Mouse (Mus musculus): Measurements from ENCODE around the gene 0610030E20Rik. TPM values are rescaled to one million over a fixed set of nuclear protein-coding genes. Genes with fewer than 3 reads are reported as not detected.

Gene 0610030E20Rik
- polyA plus RNA-seq, 1 experiment from 2014 or later = 16.8 TPM

DNA sequence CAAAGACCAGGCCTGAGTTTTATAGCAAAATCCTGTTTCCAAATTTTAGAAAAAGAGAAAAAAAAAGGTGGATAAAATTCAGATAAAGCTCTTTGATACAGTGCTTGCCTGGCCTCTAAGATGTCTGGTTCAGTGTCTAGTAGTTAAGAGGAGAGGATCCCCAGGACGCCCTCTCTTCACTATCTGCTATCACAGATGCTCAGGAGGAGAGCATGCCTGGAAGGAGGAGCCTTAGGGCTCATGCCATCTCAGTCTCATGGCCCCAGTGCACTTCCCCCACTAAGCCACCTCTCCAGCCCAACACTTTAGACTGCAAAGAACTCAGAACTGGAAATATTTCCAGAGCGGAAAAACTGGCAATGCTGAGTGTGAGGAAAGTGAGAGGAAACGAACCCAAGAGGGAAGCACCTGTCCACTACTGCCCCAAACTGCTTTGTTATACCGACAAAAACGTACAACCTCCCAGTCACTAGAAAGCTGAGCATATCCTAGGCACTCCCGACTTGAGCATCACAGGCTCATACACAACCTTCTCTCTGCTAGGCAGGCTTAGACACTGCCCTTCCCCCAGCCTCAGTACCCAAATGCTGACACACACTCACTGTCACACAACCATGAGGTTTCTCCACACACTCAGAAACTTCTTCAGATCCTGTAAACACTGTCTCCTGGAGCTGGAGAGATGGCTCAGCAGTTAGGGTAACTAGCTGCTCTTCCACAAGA, 23.2 kb upstream of the 0610030E20Rik start:
- H3K4me1 ChIP-seq = peaks cover 3% of the 10 kb centered on the region; the same call in 1 of the 2 replicates
- H3K36me3 ChIP-seq = peaks cover 100% of the 10 kb centered on the region
- H3K4me2 ChIP-seq = no peak overlapping the region
- 78% methylated on average over 6 of the region's 6 CpGs for WGBS
- H3K27me3 ChIP-seq (replicated peaks) = no peaks in the 10 kb centered on the region
- H3K4me3 ChIP-seq = no peak overlapping the region
- H3K9me3 ChIP-seq = no peaks in the 10 kb centered on the region
- no peak for ATAC-seq (ENCODE audit: extremely low read depth, insufficient number of reproducible peaks, low FRiP score, low TSS enrichment)
- H3K9ac ChIP-seq = no peak overlapping the region
- no peak overlapping the region for H3K27ac ChIP-seq (replicated peaks)

DNA sequence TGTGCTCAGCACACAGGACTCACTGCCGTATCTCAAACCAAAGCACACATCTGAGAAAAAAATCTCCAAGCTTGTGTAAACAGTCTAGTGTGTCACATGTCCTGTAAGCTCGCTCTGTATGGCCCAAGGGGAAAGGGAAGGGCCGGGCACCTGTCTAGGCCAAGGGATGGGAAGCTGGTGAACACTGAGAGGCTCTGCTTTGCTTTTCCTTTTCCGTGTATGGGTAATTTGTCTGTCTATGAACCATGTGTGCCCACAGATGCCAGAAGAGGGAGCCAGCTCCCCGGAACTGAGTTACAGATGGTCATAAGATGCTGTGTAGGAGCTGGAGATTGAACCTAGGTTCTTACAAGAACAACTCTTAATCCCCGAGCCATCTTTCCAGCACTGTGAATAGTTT, 20.8 kb upstream of the 0610030E20Rik start:
- no peaks in the 10 kb centered on the region for H3K4me1 ChIP-seq
- H3K27ac ChIP-seq (replicated peaks) = no peak overlapping the region
- H3K27me3 ChIP-seq (replicated peaks) = no peaks in the 10 kb centered on the region
- H3K36me3 ChIP-seq = peaks cover 98% of the 10 kb centered on the region
- H3K9ac ChIP-seq = no peak overlapping the region
- ATAC-seq (ENCODE audit: extremely low read depth, insufficient number of reproducible peaks, low FRiP score, low TSS enrichment) = no peak
- H3K4me3 ChIP-seq = no peak overlapping the region
- no peak overlapping the region for H3K4me2 ChIP-seq
- WGBS = 68% methylated on average over 6 of the region's 6 CpGs
- H3K9me3 ChIP-seq = no peaks in the 10 kb centered on the region

DNA sequence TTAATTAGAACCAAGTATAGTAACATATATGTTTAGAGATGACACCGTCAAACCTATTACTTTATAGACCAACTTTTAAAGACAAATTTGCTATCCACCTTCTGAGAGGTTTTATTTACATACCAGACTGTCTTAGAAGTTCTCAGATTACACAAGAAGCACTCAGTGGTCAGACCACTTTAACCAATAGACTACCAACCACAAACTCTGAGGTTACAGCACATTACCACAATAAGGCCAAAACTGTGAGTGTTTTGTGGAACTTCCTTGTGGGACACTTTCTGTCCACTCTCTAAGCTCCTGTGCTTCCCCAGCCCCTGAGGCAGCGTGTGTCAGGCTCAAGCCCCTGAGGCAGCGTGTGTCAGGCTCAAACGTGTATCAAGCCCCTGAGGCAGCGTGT, 18.1 kb upstream of the 0610030E20Rik start:
- 92% methylated on average over 5 of the region's 5 CpGs for WGBS
- Histone ChIP-seq H3K9me3 (no peaks in the 10 kb centered on the region), H3K4me2 (no peak overlapping the region), H3K4me1 (peaks cover 19% of the 10 kb centered on the region), H3K27me3 (replicated peaks) (no peaks in the 10 kb centered on the region), H3K36me3 (peaks cover 98% of the 10 kb centered on the region), H3K9ac (no peak overlapping the region), H3K27ac (replicated peaks) (no peak overlapping the region), H3K4me3 (no peak overlapping the region)
- no peak for ATAC-seq (ENCODE audit: extremely low read depth, insufficient number of reproducible peaks, low FRiP score, low TSS enrichment)

DNA sequence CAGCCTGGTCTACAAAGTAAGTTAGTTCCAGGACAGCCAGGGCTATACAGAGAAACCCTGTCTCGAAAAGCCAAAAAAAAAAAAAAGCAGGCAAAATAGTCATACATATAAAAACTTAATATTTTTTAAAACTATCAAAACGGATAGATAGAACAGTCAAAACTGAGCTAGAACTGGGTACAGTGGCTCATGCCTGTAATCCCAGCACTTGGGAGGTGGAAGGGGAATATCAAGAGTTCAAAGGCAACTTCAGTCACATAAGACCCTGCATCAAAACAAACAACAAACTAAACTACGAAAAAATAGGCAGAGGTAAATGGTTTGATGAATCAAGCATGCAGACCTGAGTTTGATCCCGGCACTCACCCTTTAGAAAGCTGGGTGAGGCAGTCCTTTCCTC, 17.0 kb upstream of the 0610030E20Rik start:
- WGBS = 88% methylated on average over 4 of the region's 4 CpGs
- no peaks in the 10 kb centered on the region for H3K9me3 ChIP-seq
- H3K4me2 ChIP-seq = no peak overlapping the region
- no peak overlapping the region for H3K27ac ChIP-seq (replicated peaks)
- peaks cover 20% of the 10 kb centered on the region for H3K4me1 ChIP-seq
- no peaks in the 10 kb centered on the region for H3K27me3 ChIP-seq (replicated peaks)
- no peak for ATAC-seq (ENCODE audit: extremely low read depth, insufficient number of reproducible peaks, low FRiP score, low TSS enrichment)
- H3K36me3 ChIP-seq = peaks cover 98% of the 10 kb centered on the region
- H3K9ac ChIP-seq = no peak overlapping the region
- no peak overlapping the region for H3K4me3 ChIP-seq

DNA sequence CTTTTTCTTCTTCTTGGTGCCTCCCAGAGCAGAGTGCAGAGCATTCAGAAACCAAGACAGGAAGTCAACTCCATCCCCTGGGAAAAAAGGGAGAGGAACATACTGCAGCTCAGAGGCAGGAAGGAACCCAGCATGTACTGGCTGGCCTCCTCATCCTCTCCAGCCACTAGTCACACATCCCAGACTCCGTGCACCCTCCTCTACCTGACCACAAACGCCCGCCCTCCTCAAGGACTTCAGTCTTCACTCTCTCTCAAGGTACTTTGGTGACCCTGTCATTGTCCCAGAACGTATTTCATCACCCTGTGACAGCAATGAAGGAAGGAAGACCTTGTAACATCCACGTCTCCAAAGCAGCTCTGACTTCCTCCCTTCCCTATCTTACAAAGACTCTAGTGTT, 14.0 kb upstream of the 0610030E20Rik start:
- Histone ChIP-seq H3K27me3 (replicated peaks) (no peaks in the 10 kb centered on the region), H3K4me3 (no peak overlapping the region), H3K4me1 (peaks cover 20% of the 10 kb centered on the region), H3K9me3 (no peaks in the 10 kb centered on the region), H3K4me2 (no peak overlapping the region), H3K36me3 (peaks cover 98% of the 10 kb centered on the region), H3K9ac (0 out of 2 replicates have a peak overlapping the region, but pooled peaks have one; percentile 24), H3K27ac (replicated peaks) (peak overlapping the region; percentile 73)
- 34% methylated on average over 5 of the region's 5 CpGs for WGBS
- ATAC-seq (ENCODE audit: extremely low read depth, insufficient number of reproducible peaks, low FRiP score, low TSS enrichment) = no peak

DNA sequence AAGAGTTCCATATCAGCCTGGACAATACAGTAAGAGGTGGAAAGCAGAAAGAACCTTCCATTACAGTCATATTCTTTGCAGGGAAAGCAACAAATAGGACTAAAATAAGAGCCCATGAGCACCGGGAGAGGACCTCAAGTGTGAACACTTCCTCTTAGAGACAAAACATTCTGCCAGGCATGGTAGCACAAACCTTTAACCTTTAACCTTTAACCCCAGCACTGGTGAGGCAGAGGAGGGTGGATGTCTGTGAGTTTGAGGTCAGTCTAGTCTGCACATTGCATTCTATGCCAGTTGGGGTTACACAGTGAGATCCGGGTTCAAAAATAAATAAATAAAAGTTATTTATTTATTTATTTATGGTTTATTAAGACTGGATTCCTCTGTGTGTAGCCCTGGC, 6.6 kb upstream of the 0610030E20Rik start:
- Histone ChIP-seq H3K4me2 (no peak overlapping the region), H3K4me3 (no peak overlapping the region), H3K36me3 (peaks cover 61% of the 10 kb centered on the region), H3K27me3 (replicated peaks) (no peaks in the 10 kb centered on the region), H3K9ac (no peak overlapping the region), H3K4me1 (peaks cover 16% of the 10 kb centered on the region), H3K27ac (replicated peaks) (no peak overlapping the region), H3K9me3 (no peaks in the 10 kb centered on the region)
- WGBS = 74% methylated on average over 2 of the region's 2 CpGs
- no peak for ATAC-seq (ENCODE audit: extremely low read depth, insufficient number of reproducible peaks, low FRiP score, low TSS enrichment)

DNA sequence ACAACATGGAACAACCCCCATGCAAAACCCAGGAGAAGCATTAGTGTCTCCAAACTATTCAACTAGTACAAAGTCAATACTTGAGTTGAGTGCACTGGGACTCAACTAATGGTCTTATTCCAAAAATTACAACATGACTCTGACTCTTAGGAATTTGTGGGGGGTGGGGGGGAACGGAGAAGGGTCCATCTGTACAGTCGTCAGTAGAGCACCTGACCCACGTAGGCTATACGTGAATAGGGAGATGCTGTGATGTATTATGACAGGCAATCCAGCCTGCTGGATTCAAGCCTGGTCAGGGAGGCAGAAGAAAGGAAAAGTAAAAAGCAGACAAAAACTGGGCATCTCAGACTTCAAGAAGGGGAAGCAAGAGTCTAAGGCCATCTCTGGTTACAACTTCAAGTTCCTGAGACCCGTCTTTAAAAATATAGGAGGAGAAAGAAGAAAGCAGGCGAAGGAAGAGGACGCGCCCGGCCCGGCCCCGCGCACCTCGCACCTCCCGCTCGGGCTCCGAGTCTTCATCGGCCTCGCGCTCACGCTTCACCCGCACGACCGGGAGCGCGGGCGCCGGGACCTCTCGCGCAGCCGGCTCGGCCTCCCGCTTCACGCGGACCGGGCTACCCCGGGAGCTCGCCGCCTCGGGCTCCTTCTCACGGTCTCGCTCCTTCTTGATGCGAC, 2.6 kb upstream of the 0610030E20Rik start:
- H3K4me3 ChIP-seq = peak overlapping the region; percentile 97
- peak; percentile 53 for ATAC-seq (ENCODE audit: extremely low read depth, insufficient number of reproducible peaks, low FRiP score, low TSS enrichment)
- peaks cover 34% of the 10 kb centered on the region for H3K36me3 ChIP-seq
- peaks cover 42% of the 10 kb centered on the region for H3K4me1 ChIP-seq
- H3K9ac ChIP-seq = peak overlapping the region; percentile 96
- peak overlapping the region; percentile 89 for H3K4me2 ChIP-seq
- H3K27me3 ChIP-seq (replicated peaks) = no peaks in the 10 kb centered on the region
- H3K27ac ChIP-seq (replicated peaks) = peak overlapping the region; percentile 77
- WGBS = under 1% methylated on average over 42 of the region's 42 CpGs
- H3K9me3 ChIP-seq = no peaks in the 10 kb centered on the region

DNA sequence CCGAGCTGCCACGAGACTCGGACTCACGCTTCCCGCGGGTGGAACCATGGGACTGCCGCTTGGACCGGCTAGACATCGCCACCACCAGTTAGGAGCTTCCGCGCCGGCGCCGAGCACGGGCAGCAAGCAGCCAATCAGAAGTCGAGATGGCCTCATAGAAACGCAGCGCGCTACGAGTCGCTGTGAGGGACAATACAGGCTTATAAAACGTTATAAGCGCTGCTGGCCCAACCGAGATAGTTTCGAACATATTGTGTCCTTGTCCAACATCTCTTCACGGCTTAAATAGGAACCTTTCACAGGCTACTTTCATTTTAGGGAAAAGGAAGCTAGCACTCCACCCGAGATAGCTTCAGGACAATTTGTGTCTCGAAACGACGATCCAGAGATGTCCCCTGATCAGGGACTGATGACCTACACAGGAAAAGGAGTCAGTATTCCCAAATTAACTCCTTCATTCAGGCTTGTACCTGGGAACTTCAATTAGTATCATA, 2.0 kb upstream of the 0610030E20Rik start, which contains the start of gene Usp39:
Usp39 (minus strand) TSS at position 111 of the 494 bp plus-strand sequence.
- H3K4me2 ChIP-seq = peak within 1 kb of the TSS; percentile 89
- no peaks in the 10 kb centered on the region for H3K27me3 ChIP-seq (replicated peaks)
- WGBS = under 1% methylated on average over 30 of the region's 30 CpGs
- H3K36me3 ChIP-seq = peaks cover 35% of the 10 kb centered on the region
- H3K4me1 ChIP-seq = peaks cover 42% of the 10 kb centered on the region
- H3K27ac ChIP-seq (replicated peaks) = peak within 1 kb of the TSS; percentile 77
- peak; percentile 73 for ATAC-seq (ENCODE audit: extremely low read depth, insufficient number of reproducible peaks, low FRiP score, low TSS enrichment)
- peak within 1 kb of the TSS; percentile 96 for H3K9ac ChIP-seq
- peak within 1 kb of the TSS; percentile 97 for H3K4me3 ChIP-seq
- H3K9me3 ChIP-seq = no peaks in the 10 kb centered on the region

DNA sequence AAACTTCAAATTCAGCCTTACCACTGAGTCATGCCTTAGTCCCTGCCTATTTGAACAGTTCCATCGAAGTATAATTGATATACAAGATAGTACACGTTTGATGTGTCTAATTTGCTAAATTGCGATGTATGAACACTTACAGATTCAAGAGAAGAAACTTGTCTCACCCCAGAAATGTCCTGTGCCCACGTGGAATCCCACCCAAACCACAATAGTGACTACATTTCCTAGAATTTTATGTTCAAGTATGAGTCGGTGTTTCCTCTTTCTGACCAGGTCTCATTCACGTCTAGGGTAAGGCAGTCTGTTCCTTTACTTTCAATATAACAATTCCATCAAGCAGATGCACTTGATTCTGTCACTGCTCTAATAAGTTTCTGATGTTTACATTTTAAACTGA, 1.5 kb upstream of the 0610030E20Rik start:
- Histone ChIP-seq H3K9me3 (no peaks in the 10 kb centered on the region), H3K4me1 (peaks cover 44% of the 10 kb centered on the region), H3K9ac (peak overlapping the region; percentile 96), H3K4me2 (peak overlapping the region; percentile 89), H3K27ac (replicated peaks) (peak overlapping the region; percentile 77; the same call in 1 of the 2 replicates), H3K4me3 (peak overlapping the region; percentile 97), H3K27me3 (replicated peaks) (no peaks in the 10 kb centered on the region), H3K36me3 (peaks cover 37% of the 10 kb centered on the region)
- 43% methylated on average over 6 of the region's 6 CpGs for WGBS
- ATAC-seq (ENCODE audit: extremely low read depth, insufficient number of reproducible peaks, low FRiP score, low TSS enrichment) = no peak

DNA sequence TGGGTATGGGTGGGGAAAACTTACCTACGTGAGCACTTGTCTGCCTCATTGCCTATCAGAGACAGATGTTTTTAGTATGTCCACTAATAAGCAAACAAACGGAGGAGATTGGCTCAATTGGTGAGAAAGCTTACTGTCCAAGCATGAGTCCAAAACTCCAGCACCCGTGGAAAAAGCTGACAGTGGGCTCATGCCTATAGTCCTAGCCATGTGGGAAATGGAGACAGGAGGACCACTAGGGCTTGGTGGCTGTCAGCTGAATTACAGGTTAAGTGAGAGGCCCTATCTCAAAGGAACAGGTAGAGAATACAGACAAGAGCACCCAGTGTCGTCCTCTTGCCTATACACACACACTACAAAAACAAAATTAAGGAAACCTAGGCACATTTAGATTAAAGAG, 856 bp upstream of the 0610030E20Rik start:
- ATAC-seq (ENCODE audit: extremely low read depth, insufficient number of reproducible peaks, low FRiP score, low TSS enrichment) = no peak
- H3K9ac ChIP-seq = no peak overlapping the region
- no peak overlapping the region for H3K27ac ChIP-seq (replicated peaks)
- peak overlapping the region; percentile 77; the same call in 1 of the 2 replicates for H3K4me2 ChIP-seq
- no peaks in the 10 kb centered on the region for H3K9me3 ChIP-seq
- H3K27me3 ChIP-seq (replicated peaks) = no peaks in the 10 kb centered on the region
- H3K4me1 ChIP-seq = peaks cover 50% of the 10 kb centered on the region
- no peak overlapping the region for H3K4me3 ChIP-seq
- 78% methylated on average over 4 of the region's 4 CpGs for WGBS
- peaks cover 40% of the 10 kb centered on the region for H3K36me3 ChIP-seq

DNA sequence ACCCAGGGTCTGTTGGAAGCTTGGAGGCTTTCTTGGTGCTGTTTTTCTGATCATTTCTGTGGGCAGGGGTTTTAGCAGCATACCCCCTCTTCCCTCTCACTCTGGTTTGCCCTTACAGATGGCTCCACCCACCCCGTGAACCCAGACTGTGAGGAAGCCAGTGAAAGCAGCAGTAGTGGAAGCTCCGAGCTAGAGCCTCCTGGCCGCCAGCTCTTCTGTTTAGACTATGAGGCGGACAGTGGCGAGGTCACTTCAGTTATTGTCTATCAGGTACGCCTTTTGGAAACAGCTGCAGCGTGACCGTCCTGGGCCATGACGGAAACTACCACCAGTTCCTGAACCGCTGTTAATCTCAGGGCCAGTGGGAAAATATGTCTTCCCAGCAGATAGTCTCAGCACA, 1.3 kb downstream of the 0610030E20Rik start:
- 73% methylated on average over 10 of the region's 10 CpGs for WGBS
- Histone ChIP-seq H3K4me3 (peak overlapping the region; percentile 84), H3K9me3 (no peaks in the 10 kb centered on the region), H3K4me1 (peaks cover 68% of the 10 kb centered on the region), H3K9ac (peak overlapping the region; percentile 96), H3K27me3 (replicated peaks) (no peaks in the 10 kb centered on the region), H3K36me3 (peaks cover 30% of the 10 kb centered on the region), H3K27ac (replicated peaks) (no peak overlapping the region; the same call in 1 of the 2 replicates), H3K4me2 (peak overlapping the region; percentile 77)
- no peak for ATAC-seq (ENCODE audit: extremely low read depth, insufficient number of reproducible peaks, low FRiP score, low TSS enrichment)

All from heart, embryonic 13.5 days (tissue).